In the genomic region with DNA sequence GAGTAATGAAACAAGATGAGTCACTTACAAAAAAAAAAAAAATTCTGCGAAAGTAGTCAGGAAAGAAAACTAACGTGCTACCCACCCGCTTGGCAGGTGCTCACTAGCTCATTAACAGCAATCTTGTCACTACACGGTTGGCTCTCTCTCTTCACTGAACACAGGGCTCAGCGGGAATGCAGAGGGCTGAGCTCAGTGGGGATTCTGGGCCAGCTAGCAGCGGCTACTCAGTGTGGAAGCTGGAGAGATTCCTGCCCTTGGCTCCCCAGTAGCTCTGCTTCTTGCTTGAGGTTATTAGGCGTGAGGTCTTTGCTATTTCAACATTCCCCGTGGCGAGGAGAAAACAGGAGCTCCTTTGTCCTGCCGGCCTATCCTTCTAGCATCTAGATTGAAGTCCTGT, we compare ENCODE assay signal across 9 mouse cellular contexts. TPM values are rescaled to one million over a fixed set of nuclear protein-coding genes. Genes with fewer than 3 reads are reported as not detected.
A peak's percentile ranks its signal among the peaks of the same experiment; 100 is the strongest.
DNase-seq lines count a peak whose midpoint lies in the region; ATAC-seq and TF ChIP-seq lines count a peak whose summit lies in the region.
"Had no signal": no experiment of that assay in that cellular context is flagged by ENCODE, and none has a peak within 500 bp of the region (broad histone marks: within the 10 kb centered on the region; RNA-seq: fewer than 3 reads in every experiment).

No protein-coding gene starts in this region.

- H3K27me3 ChIP-seq in hindbrain, postnatal 0 days (ENCODE audit: insufficient read depth, low read length): no peaks in the 10 kb centered on the region

- H3K9ac ChIP-seq in hindbrain, postnatal 0 days (replicated peaks; ENCODE audit: low read length): no peak overlapping the region; the same call in 1 of the 2 replicates

- H3K4me3 ChIP-seq in hindbrain, postnatal 0 days (ENCODE audit: low read length): no peak overlapping the region

- H3K4me1 ChIP-seq in hindbrain, postnatal 0 days (ENCODE audit: insufficient read depth, low read length): peaks cover 7% of the 10 kb centered on the region; the same call in 1 of the 2 replicates

- no peak for TF ChIP-seq CTCF in hindbrain, postnatal 0 days (IDR thresholded peaks at IDR 0.05; ENCODE audit: low read depth)

- no peak for ATAC-seq in hindbrain, postnatal 0 days

- no peaks in the 10 kb centered on the region for H3K36me3 ChIP-seq in hindbrain, postnatal 0 days (ENCODE audit: insufficient read depth, low read length)
- H3K36me3 ChIP-seq: G1E had no signal

- H3K27ac ChIP-seq in hindbrain, postnatal 0 days: 0 out of 2 replicates have a peak overlapping the region, but pooled peaks have one; percentile 8

- no peaks in the 10 kb centered on the region for H3K9me3 ChIP-seq in hindbrain, postnatal 0 days (ENCODE audit: low read length)
- H3K9me3 ChIP-seq: G1E had no signal

- DNase-seq in gastrocnemius, adult 18-20 months (ENCODE audit: low spot score): peak; percentile 28
- no peak for DNase-seq in gastrocnemius, adult 8-10 months (ENCODE audit: low spot score in 2 of 2)
- peak; percentile 42 for DNase-seq in 3T3-L1 (ENCODE audit: low read depth, low spot score)
- peak; percentile 80 for DNase-seq in fibroblast of lung, adult 2 months (ENCODE audit: low read depth)
- peak; percentile 48 for DNase-seq in hindbrain, postnatal 0 days (ENCODE audit: low spot score)
- DNase-seq in thymus, postnatal 14 days: no peak
- DNase-seq in right cerebral cortex, postnatal 25 days: no peak
- no peak for DNase-seq in ovary, postnatal 36 days (ENCODE audit: low spot score)

- 8% methylated on average over 10 of the region's 10 CpGs for WGBS in hindbrain, postnatal 0 days

- peak overlapping the region; percentile 36 for H3K4me2 ChIP-seq in hindbrain, postnatal 0 days (ENCODE audit: low read depth, low read length)

RNA-seq across cellular contexts. Expression of a gene that starts 17.9 kb away (rescaled TPM):
- under 1 TPM; 0.05 to 0.14 TPM for total RNA-seq in gastrocnemius, adult 18-20 months (2021)
- total RNA-seq in gastrocnemius, adult 8-10 months (2022): under 1 TPM in 2 of 4 experiments, not detected in 2; 0.07 to 0.13 TPM
- total RNA-seq in hindbrain, postnatal 0 days (2014; rRNA removed): 5.8 and 7.7 TPM in 2 replicates
- 9.8 and 10.3 TPM in 2 replicates for polyA plus RNA-seq in hindbrain, postnatal 0 days (2015; fragmentation: Nextera tagmentation; extraction: Ambion mirVana)

RNA-seq across cellular contexts. Expression of a gene that starts 33.2 kb away (rescaled TPM):
- 10 to 100 TPM; 13.0 to 16.4 TPM for total RNA-seq in gastrocnemius, adult 18-20 months (2021)
- total RNA-seq in gastrocnemius, adult 8-10 months (2022): 10 to 100 TPM; 14.3 to 18.1 (median 16.1) TPM
- 38.6 and 42.8 TPM in 2 replicates for total RNA-seq in hindbrain, postnatal 0 days (2014; rRNA removed)
- polyA plus RNA-seq in hindbrain, postnatal 0 days (2015; fragmentation: Nextera tagmentation; extraction: Ambion mirVana): 13.8 and 16.8 TPM in 2 replicates

Comparison
In these comparisons a context has a peak if more than half of its experiments do, and no peak if none do; other contexts are left out.
1. DNase-seq: peak in gastrocnemius, adult 18-20 months (single experiment), 3T3-L1 (single experiment), fibroblast of lung, adult 2 months (single experiment) and hindbrain, postnatal 0 days (single experiment); none in gastrocnemius, adult 8-10 months (0 of 2), thymus, postnatal 14 days (single experiment), right cerebral cortex, postnatal 25 days (single experiment) and ovary, postnatal 36 days (single experiment).